Mouse (Mus musculus): ENCODE data around the gene Agpat2. TPM values are rescaled to one million over a fixed set of nuclear protein-coding genes. Genes with fewer than 3 reads are reported as not detected.

Agpat2 gene
- total and polyA plus RNA-seq, 3 experiments: 4.6 to 6.0 (median 4.7) TPM

GRCm38 (mm10) chr2:26591416-26591815, 12.8 kb downstream of the Agpat2 start:
- ATAC-seq (ENCODE audit: extremely low read depth, insufficient number of reproducible peaks, low FRiP score, poor library complexity, severe bottlenecking) (no peak), DNase-seq (ENCODE audit: low spot score) (no peak)
- peaks cover 93% of the 10 kb centered on the region for H3K36me3 ChIP-seq (replicated peaks)
- H3K4me1 ChIP-seq (ENCODE audit: insufficient read depth, low read depth, low read length): peaks cover 41% of the 10 kb centered on the region
- TF ChIP-seq GATA1 (IDR thresholded peaks at IDR 0.05; ENCODE audit: borderline replicate concordance, low read length): no peak
- TF ChIP-seq GATA2 (IDR thresholded peaks at IDR 0.05; ENCODE audit: borderline replicate concordance, low read depth, low read length): no peak
- no peak for TF ChIP-seq CTCF (IDR thresholded peaks at IDR 0.05; ENCODE audit: low read depth, low read length)
- TF ChIP-seq POLR2AphosphoS5 (IDR thresholded peaks at IDR 0.05; ENCODE audit: insufficient replicate concordance, low read depth, low read length): no peak
- TF ChIP-seq TAL1 (conservative IDR thresholded peaks at IDR 0.05; ENCODE audit: low read depth, low read length): no peak
- no peak overlapping the region for H3K4me3 ChIP-seq (ENCODE audit: low read depth, low read length)
- peaks cover 10% of the 10 kb centered on the region; the same call in 1 of the 2 replicates for H3K27me3 ChIP-seq (ENCODE audit: insufficient read depth, low read length)
- no peaks in the 10 kb centered on the region for H3K9me3 ChIP-seq (replicated peaks)

- DNase-seq (ENCODE audit: low spot score) (no peak), ATAC-seq (ENCODE audit: extremely low read depth, insufficient number of reproducible peaks, low FRiP score, poor library complexity, severe bottlenecking) (no peak)
- Histone ChIP-seq H3K9me3 (replicated peaks) (no peaks in the 10 kb centered on the region), H3K4me3 (ENCODE audit: low read depth, low read length) (no peak overlapping the region), H3K36me3 (replicated peaks) (peaks cover 92% of the 10 kb centered on the region), H3K27me3 (ENCODE audit: insufficient read depth, low read length) (peaks cover 8% of the 10 kb centered on the region; the same call in 1 of the 2 replicates), H3K4me1 (ENCODE audit: insufficient read depth, low read depth, low read length) (peaks cover 45% of the 10 kb centered on the region)
- TF ChIP-seq GATA2 (IDR thresholded peaks at IDR 0.05; ENCODE audit: borderline replicate concordance, low read depth, low read length): no peak
- TF ChIP-seq POLR2AphosphoS5 (IDR thresholded peaks at IDR 0.05; ENCODE audit: insufficient replicate concordance, low read depth, low read length): no peak
- no peak for TF ChIP-seq TAL1 (conservative IDR thresholded peaks at IDR 0.05; ENCODE audit: low read depth, low read length)
- no peak for TF ChIP-seq GATA1 (IDR thresholded peaks at IDR 0.05; ENCODE audit: borderline replicate concordance, low read length)
- TF ChIP-seq CTCF (IDR thresholded peaks at IDR 0.05; ENCODE audit: low read depth, low read length): no peak
Observed at GRCm38 (mm10) chr2:26590962-26591361, 13.3 kb downstream of the Agpat2 start.

GRCm38 (mm10) chr2:26590282-26590681, 13.9 kb downstream of the Agpat2 start:
- no peak for ATAC-seq (ENCODE audit: extremely low read depth, insufficient number of reproducible peaks, low FRiP score, poor library complexity, severe bottlenecking)
- H3K27me3 ChIP-seq (ENCODE audit: insufficient read depth, low read length): peaks cover under 1% of the 10 kb centered on the region
- H3K9me3 ChIP-seq (replicated peaks): no peaks in the 10 kb centered on the region
- peaks cover 91% of the 10 kb centered on the region for H3K36me3 ChIP-seq (replicated peaks)
- H3K4me3 ChIP-seq (ENCODE audit: low read depth, low read length): no peak overlapping the region
- TF ChIP-seq TAL1 (conservative IDR thresholded peaks at IDR 0.05; ENCODE audit: low read depth, low read length) (no peak), GATA2 (IDR thresholded peaks at IDR 0.05; ENCODE audit: borderline replicate concordance, low read depth, low read length) (no peak), CTCF (IDR thresholded peaks at IDR 0.05; ENCODE audit: low read depth, low read length) (no peak), POLR2AphosphoS5 (IDR thresholded peaks at IDR 0.05; ENCODE audit: insufficient replicate concordance, low read depth, low read length) (no peak), GATA1 (IDR thresholded peaks at IDR 0.05; ENCODE audit: borderline replicate concordance, low read length) (no peak)
- DNase-seq (ENCODE audit: low spot score): no peak
- peaks cover 52% of the 10 kb centered on the region for H3K4me1 ChIP-seq (ENCODE audit: insufficient read depth, low read depth, low read length)

- DNase-seq (ENCODE audit: low spot score): no peak
- no peak for ATAC-seq (ENCODE audit: extremely low read depth, insufficient number of reproducible peaks, low FRiP score, poor library complexity, severe bottlenecking)
- TF ChIP-seq TAL1 (conservative IDR thresholded peaks at IDR 0.05; ENCODE audit: low read depth, low read length): no peak
- no peak for TF ChIP-seq GATA1 (IDR thresholded peaks at IDR 0.05; ENCODE audit: borderline replicate concordance, low read length)
- no peak; the same call in 1 of the 2 replicates for TF ChIP-seq POLR2AphosphoS5 (IDR thresholded peaks at IDR 0.05; ENCODE audit: insufficient replicate concordance, low read depth, low read length)
- TF ChIP-seq CTCF (IDR thresholded peaks at IDR 0.05; ENCODE audit: low read depth, low read length): no peak
- TF ChIP-seq GATA2 (IDR thresholded peaks at IDR 0.05; ENCODE audit: borderline replicate concordance, low read depth, low read length): no peak
- no peaks in the 10 kb centered on the region for H3K9me3 ChIP-seq (replicated peaks)
- peaks cover 54% of the 10 kb centered on the region for H3K4me1 ChIP-seq (ENCODE audit: insufficient read depth, low read depth, low read length)
- peaks cover 81% of the 10 kb centered on the region for H3K36me3 ChIP-seq (replicated peaks)
- no peaks in the 10 kb centered on the region; the same call in 1 of the 2 replicates for H3K27me3 ChIP-seq (ENCODE audit: insufficient read depth, low read length)
- no peak overlapping the region for H3K4me3 ChIP-seq (ENCODE audit: low read depth, low read length)
Observed at GRCm38 (mm10) chr2:26589284-26589683, 14.9 kb downstream of the Agpat2 start.

GRCm38 (mm10) chr2:26588573-26588972, 15.6 kb downstream of the Agpat2 start:
- no peaks in the 10 kb centered on the region for H3K9me3 ChIP-seq (replicated peaks)
- peaks cover 59% of the 10 kb centered on the region for H3K4me1 ChIP-seq (ENCODE audit: insufficient read depth, low read depth, low read length)
- H3K4me3 ChIP-seq (ENCODE audit: low read depth, low read length): peak overlapping the region; percentile 18; the same call in 1 of the 2 replicates
- no peak for TF ChIP-seq TAL1 (conservative IDR thresholded peaks at IDR 0.05; ENCODE audit: low read depth, low read length)
- TF ChIP-seq GATA2 (IDR thresholded peaks at IDR 0.05; ENCODE audit: borderline replicate concordance, low read depth, low read length): no peak
- no peak for TF ChIP-seq POLR2AphosphoS5 (IDR thresholded peaks at IDR 0.05; ENCODE audit: insufficient replicate concordance, low read depth, low read length)
- no peak for TF ChIP-seq GATA1 (IDR thresholded peaks at IDR 0.05; ENCODE audit: borderline replicate concordance, low read length)
- TF ChIP-seq CTCF (IDR thresholded peaks at IDR 0.05; ENCODE audit: low read depth, low read length): no peak
- peaks cover 80% of the 10 kb centered on the region for H3K36me3 ChIP-seq (replicated peaks)
- ATAC-seq (ENCODE audit: extremely low read depth, insufficient number of reproducible peaks, low FRiP score, poor library complexity, severe bottlenecking) (no peak), DNase-seq (ENCODE audit: low spot score) (no peak)
- H3K27me3 ChIP-seq (ENCODE audit: insufficient read depth, low read length): peaks cover 6% of the 10 kb centered on the region; the same call in 1 of the 2 replicates

- H3K27me3 ChIP-seq (ENCODE audit: insufficient read depth, low read length): peaks cover 11% of the 10 kb centered on the region; the same call in 1 of the 2 replicates
- DNase-seq (ENCODE audit: low spot score) (peak; percentile 74), ATAC-seq (ENCODE audit: extremely low read depth, insufficient number of reproducible peaks, low FRiP score, poor library complexity, severe bottlenecking) (no peak)
- H3K4me3 ChIP-seq (ENCODE audit: low read depth, low read length): peak overlapping the region; percentile 76
- H3K4me1 ChIP-seq (ENCODE audit: insufficient read depth, low read depth, low read length): peaks cover 75% of the 10 kb centered on the region
- TF ChIP-seq GATA1 (IDR thresholded peaks at IDR 0.05; ENCODE audit: borderline replicate concordance, low read length): no peak
- no peak for TF ChIP-seq CTCF (IDR thresholded peaks at IDR 0.05; ENCODE audit: low read depth, low read length)
- no peak for TF ChIP-seq GATA2 (IDR thresholded peaks at IDR 0.05; ENCODE audit: borderline replicate concordance, low read depth, low read length)
- no peak for TF ChIP-seq POLR2AphosphoS5 (IDR thresholded peaks at IDR 0.05; ENCODE audit: insufficient replicate concordance, low read depth, low read length)
- no peak for TF ChIP-seq TAL1 (conservative IDR thresholded peaks at IDR 0.05; ENCODE audit: low read depth, low read length)
- H3K36me3 ChIP-seq (replicated peaks): peaks cover 65% of the 10 kb centered on the region
- no peaks in the 10 kb centered on the region for H3K9me3 ChIP-seq (replicated peaks)
Observed at GRCm38 (mm10) chr2:26587044-26587405, 17.2 kb downstream of the Agpat2 start.
